Mouse (Mus musculus) left cerebral cortex, postnatal 10 days (tissue): ENCODE results near the gene Med12l. TPM values are rescaled to one million over a fixed set of nuclear protein-coding genes. Genes with fewer than 3 reads are reported as not detected.

Experiments
- DNase-seq, 2 experiments: peaks; one replicate each; pipeline ENCODE4 v3.0.0; 2021 to 2022; ENCODE audit warnings: low spot score in 2 of 2, mixed read lengths in 1 of 2; ENCODE audit errors: extremely low spot score in 1 of 2
- intact Hi-C: fragments of 180-260 bp; cut with DNase I; formaldehyde crosslinking; loops from one replicate; pipeline ENCODE4 v1.15.1; 2025
- total RNA-seq, 2 experiments: library from RNA; stranded (reverse); gene quantifications; 2 replicates each; pipeline ENCODE4 v1.2.3; 2021

Gene Med12l
- total RNA-seq, 2 experiments from 2014 or later, result 30.0 to 30.3 TPM

- no peak for DNase-seq
- intact Hi-C loops, result loop anchor here (5.0 kb wide), 1 partner anchor 83 kb away; no protein-coding TSS in a partner anchor
These were observed 199.3 kb downstream of the Med12l start for GRCm38 (mm10) chr3:59204719-59205503.

- intact Hi-C loops, result loop anchor here (5.0 kb wide), 1 partner anchor 84 kb away; no protein-coding TSS in a partner anchor
- DNase-seq, result no peak
These were observed 200.3 kb downstream of the Med12l start for GRCm38 (mm10) chr3:59205941-59206340.

GRCm38 (mm10) chr3:59208650-59209548 lies 203.3 kb downstream of the Med12l start:
- peak in 1 of 2 experiments; percentile 66 for DNase-seq

DNA sequence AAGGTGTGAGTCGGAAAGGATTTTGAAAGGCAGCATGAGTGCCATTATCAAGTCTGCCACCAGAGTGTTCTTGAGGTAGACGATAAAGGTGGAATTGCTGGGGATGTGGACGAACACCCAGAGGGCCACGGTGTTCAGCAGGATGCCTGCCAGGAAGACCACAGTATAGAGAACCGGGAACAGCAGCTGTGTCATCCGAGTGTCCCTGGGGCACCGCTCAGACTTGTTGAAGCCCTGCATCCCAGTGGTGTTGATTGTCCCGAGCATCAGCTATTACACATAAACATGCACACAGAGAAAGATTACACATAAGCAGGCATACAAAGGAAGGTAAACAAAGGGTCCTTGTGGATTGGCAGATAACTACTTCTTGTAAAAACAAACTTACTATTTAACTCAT lies 204.5 kb downstream of the Med12l start:
- intact Hi-C loops, result no loop called here
- no peak for DNase-seq

More at GRCm38 (mm10) chr3:59208650-59209548, 203.3 kb downstream of the Med12l start:
- intact Hi-C loops, result loop anchor here (5.0 kb wide), 1 partner anchor 87 kb away; no protein-coding TSS in a partner anchor

- intact Hi-C loops, result no loop called here
- no peak for DNase-seq
These were observed 205.1 kb downstream of the Med12l start, which contains the start of gene P2ry13 for GRCm38 (mm10) chr3:59210727-59211126. TSS of gene P2ry13 (minus strand) at chr3:59210882.

- intact Hi-C loops, result no loop called here
- DNase-seq, result no peak
These were observed 206.2 kb downstream of the Med12l start for GRCm38 (mm10) chr3:59211784-59212183.

DNA sequence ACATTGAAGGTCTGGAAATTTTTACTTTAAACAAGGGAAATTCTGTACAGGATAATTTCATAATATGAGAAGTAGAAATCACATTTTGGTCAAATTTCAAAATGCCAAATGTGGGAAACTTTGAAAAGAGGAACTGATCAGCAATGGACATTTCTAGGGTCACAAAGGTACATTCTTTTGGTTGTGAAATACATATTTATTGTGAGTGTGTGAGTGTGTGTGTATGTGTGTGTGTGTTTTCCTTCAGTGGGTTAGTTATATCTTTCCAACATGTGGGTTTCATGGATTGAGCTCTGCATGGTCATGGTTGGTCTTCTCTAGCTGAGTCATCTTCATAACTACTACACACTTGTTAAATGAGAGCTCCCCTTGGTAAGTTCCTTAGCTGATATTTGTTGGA lies 206.8 kb downstream of the Med12l start:
- DNase-seq, result no peak
- intact Hi-C loops, result no loop called here

GRCm38 (mm10) chr3:59217211-59217610 lies 211.6 kb downstream of the Med12l start:
- intact Hi-C loops, result no loop called here
- DNase-seq, result no peak

GRCm38 (mm10) chr3:59219326-59219725 lies 213.7 kb downstream of the Med12l start:
- no peak for DNase-seq
- intact Hi-C loops, result no loop called here

DNA sequence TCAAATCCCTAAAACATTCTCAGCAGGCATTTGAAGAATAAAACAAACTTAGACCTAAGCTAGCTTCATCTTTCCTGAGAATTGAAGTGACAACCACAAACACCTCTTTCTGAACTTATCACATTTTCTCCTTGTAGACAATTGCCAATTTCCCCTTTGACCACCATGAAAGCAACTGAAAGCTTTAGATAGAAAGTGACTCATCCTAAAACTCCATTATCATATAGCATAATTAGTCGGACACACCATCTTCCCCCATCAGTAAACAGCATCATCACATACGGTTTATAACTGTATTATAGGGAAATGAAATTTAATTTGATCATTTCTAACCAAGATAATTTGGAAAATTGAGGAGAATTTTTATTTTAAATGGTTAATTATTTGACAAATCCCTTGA lies 216.7 kb downstream of the Med12l start:
- DNase-seq, result no peak
- intact Hi-C loops, result no loop called here

- DNase-seq, result no peak
- intact Hi-C loops, result no loop called here
These were observed 219.8 kb downstream of the Med12l start for GRCm38 (mm10) chr3:59225411-59225810.

DNA sequence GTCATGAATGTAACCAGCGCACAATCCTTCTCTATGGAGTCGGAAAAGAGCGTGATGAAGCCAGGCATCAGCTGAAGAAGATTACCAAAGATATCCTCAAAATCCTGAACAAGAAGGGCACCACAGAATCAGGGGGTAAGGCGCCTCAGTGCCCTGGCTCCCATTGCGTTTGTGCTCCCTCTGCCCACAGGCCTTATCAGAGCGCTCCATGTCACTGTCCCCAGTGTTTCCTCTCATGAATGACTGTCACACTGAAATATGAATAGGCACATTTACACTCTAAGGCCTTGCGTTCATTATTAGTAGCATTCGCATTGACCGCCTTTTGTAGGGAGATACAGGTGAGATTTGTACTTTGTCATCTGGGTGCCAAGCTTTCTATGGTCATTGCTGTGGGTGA lies 222.1 kb downstream of the Med12l start:
- DNase-seq, result no peak
- intact Hi-C loops, result no loop called here

GRCm38 (mm10) chr3:59228730-59229551 lies 223.3 kb downstream of the Med12l start:
- intact Hi-C loops, result no loop called here
- peak in 1 of 2 experiments; percentile 41 for DNase-seq

DNA sequence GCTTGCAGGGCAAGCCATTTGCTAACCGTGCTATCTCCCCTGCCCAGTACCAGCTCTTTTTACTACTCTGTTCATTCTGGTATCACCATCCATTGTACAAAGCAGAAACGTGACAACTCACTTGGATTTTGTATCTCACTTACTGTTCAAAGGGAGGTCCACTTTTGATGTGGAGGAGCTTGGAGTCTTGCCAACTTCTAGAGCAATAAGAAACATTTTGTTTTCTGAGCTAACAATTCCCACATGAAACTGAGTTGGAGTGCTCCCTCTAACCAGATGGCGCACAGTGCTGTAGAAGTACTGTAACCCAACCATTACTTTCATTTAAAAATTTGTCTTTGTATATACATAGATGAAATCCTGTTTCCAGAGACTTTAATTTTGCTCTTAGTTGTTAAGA lies 225.3 kb downstream of the Med12l start:
- intact Hi-C loops, result no loop called here
- no peak for DNase-seq

GRCm38 (mm10) chr3:59234878-59235277 lies 229.3 kb downstream of the Med12l start:
- intact Hi-C loops, result no loop called here
- DNase-seq, result no peak

- intact Hi-C loops, result no loop called here
- peak; percentile 56 to 76 for DNase-seq
These were observed 237.8 kb downstream of the Med12l start for GRCm38 (mm10) chr3:59243384-59243783.

DNA sequence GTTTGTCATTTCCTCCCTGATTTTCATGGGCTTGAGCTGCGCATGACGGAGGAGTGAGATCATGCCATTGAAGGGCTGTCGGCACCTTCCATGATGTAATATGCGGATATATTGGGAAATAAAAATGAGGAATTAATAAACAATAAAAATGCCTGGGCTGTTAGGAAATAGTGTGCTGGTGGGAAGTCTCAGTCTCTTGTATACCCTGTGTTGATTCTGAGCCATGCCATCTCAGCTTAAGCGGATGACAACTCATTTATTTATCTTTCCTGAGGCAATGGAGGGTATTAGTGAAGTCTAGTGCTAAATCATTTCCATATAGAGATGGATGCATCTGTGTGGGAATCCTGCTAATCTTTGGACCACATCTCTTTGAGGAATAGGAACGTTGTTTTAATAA lies 242.4 kb downstream of the Med12l start:
- DNase-seq, result no peak
- intact Hi-C loops, result no loop called here

DNA sequence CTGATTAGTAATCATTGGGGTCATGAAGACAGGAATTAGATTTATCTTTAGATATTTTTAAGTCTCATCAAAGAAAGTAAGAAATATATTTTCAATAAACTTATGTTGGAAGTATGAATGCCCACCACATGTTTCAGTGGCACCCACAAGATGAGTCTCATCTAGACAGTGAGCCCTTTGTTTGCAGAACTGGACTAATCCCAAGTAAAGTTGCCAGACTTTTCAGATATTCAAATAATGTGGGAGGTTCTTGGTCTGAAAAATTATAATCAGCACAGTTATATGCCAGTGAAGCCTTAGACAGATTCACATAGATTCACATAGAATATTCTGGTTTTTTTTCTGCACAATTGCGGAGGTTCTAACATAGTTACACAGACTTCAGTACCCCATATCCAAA lies 244.8 kb downstream of the Med12l start:
- DNase-seq, result no peak
- intact Hi-C loops, result no loop called here
